Mouse (Mus musculus) embryonic fibroblast, embryonic 13.5 days (primary cell): Measurements from ENCODE around the gene Stag1.

Source experiments
- CTCF ChIP-seq: IDR thresholded peaks from 2 replicates; pipeline ENCODE4 v1.5.1; 2011; ENCODE audit warnings: mild to moderate bottlenecking, control low read depth, low read length, moderate library complexity, borderline replicate concordance; ENCODE audit not compliant: insufficient read depth
- POLR2A ChIP-seq: IDR thresholded peaks from 2 replicates; pipeline ENCODE4 v1.6.1; 2011; ENCODE audit warnings: low read depth, mild to moderate bottlenecking, control low read depth, low read length, moderate library complexity

DNA sequence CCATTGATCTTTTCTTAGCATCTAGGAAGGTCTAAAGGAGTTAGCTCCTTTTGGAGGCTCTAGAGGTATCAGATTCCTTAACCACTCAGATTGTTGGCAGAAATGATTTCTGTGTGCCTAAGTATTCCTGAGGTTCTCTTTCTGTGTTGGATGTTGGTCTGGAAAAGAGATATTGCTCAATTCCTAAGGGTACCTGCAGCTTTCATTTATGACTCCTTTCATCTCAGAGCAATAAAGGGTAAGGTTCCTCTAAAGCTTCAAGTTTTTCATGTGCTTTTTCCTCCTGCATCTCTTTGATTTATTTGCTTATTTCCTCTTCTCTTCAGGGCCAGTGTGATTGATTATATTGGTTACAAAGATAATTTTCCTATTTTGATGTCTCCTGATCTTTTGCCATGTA, 84.7 kb downstream of the Stag1 start:
- TF ChIP-seq CTCF (no peak), POLR2A (no peak)
